Mouse (Mus musculus) liver, adult 2 months (tissue): ENCODE data around the gene Krt80. TPM values are rescaled to one million over a fixed set of nuclear protein-coding genes. Genes with fewer than 3 reads are reported as not detected.

ENCODE experiments used
- DNase-seq: peaks from one replicate; pipeline ENCODE4 v3.0.0-alpha.2; 2011; ENCODE audit warnings: low read depth, low spot score; ENCODE audit errors: extremely low read depth
- H3K27ac ChIP-seq: fragments of 200-500 bp; replicated peaks from 2 replicates; pipeline ENCODE4 v1.5.1; 2012; ENCODE audit warnings: low read depth, mild to moderate bottlenecking, control low read depth, inconsistent platforms, low read length; ENCODE audit not compliant: insufficient read depth
- H3K27me3 ChIP-seq: fragments of 200-500 bp; 2 replicates; pipeline ENCODE4 v1.6.1; 2012; ENCODE audit warnings: mild to moderate bottlenecking, moderate library complexity, low read length, inconsistent platforms; ENCODE audit not compliant: control insufficient read depth, insufficient read depth
- H3K36me3 ChIP-seq: fragments of 200-500 bp; 2 replicates; pipeline ENCODE4 v1.6.1; 2012; ENCODE audit warnings: low read length, inconsistent platforms; ENCODE audit not compliant: control insufficient read depth, insufficient read depth
- H3K4me1 ChIP-seq: fragments of 200-500 bp; 2 replicates; pipeline ENCODE4 v1.6.1; 2011; ENCODE audit warnings: low read length; ENCODE audit not compliant: control insufficient read depth, insufficient read depth
- H3K4me3 ChIP-seq: fragments of 200-500 bp; 2 replicates; pipeline ENCODE4 v1.5.1; 2011; ENCODE audit warnings: low read depth, mild to moderate bottlenecking, control low read depth, low read length, moderate library complexity; ENCODE audit not compliant: insufficient read depth
- H3K79me2 ChIP-seq: fragments of 200-500 bp; 2 replicates; pipeline ENCODE4 v1.6.1; 2012; ENCODE audit warnings: inconsistent platforms, mild to moderate bottlenecking, low read length, moderate library complexity; ENCODE audit not compliant: control insufficient read depth, insufficient read depth
- H3K9ac ChIP-seq: fragments of 200-500 bp; 2 replicates; pipeline ENCODE4 v1.6.1; 2012; ENCODE audit warnings: low read depth, mild to moderate bottlenecking, control low read depth, inconsistent platforms, low read length
- CTCF ChIP-seq: fragments of 200-500 bp; IDR thresholded peaks from 2 replicates; pipeline ENCODE4 v1.5.1; 2011; ENCODE audit warnings: low read depth, low read length, control low read depth
- POLR2A ChIP-seq: fragments of 200-500 bp; IDR thresholded peaks from 2 replicates; pipeline ENCODE4 v1.6.1; 2011; ENCODE audit warnings: low read length, control low read depth; ENCODE audit not compliant: insufficient read depth; ENCODE audit errors: extremely low read depth
- WGBS: fragments of 180-500 bp; shearing (Covaris S2); methylation state at CpG from one replicate; pipeline ENCODE4 v1.1.7; 2018; 5-methylcytosine and 5-hydroxymethylcytosine counted together
- polyA plus RNA-seq: library from polyadenylated mRNA; depleted of rRNA; stranded (reverse); fragments of >200 nt; gene quantifications from 2 replicates; pipeline ENCODE4 v1.2.3, GENCODE M21; 2012
- total RNA-seq: library from RNA; depleted of rRNA; stranded (reverse); fragments of >200 nt; gene quantifications from 2 replicates; pipeline ENCODE4 v1.2.3, GENCODE M21; 2014

Gene Krt80
- total and polyA plus RNA-seq, 2 experiments, result 0.09 to 0.46 TPM

DNA sequence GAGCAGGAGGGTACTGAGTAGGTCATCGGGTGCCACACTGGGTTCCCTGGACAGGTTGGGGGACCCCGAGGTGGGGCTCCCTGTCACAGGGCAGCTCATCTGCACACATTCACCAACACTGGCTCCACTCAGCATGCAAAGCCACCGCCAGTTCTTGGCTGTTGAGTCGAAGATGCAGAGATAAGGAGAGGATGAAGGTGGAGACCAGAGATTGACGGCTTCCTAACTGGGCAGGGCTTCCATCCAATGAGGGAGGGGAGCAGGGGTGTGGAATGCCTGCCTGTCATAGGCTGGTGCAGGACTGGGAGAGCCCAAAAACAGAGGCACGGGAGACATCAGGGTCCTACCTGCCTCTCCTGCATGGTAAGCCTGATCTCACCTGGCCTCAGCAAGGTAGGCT lies 5.5 kb downstream of the Krt80 start:
- Histone ChIP-seq H3K36me3 (no peaks in the 10 kb centered on the region), H3K79me2 (no peaks in the 10 kb centered on the region), H3K27ac (no peak overlapping the region), H3K27me3 (no peaks in the 10 kb centered on the region), H3K4me1 (no peaks in the 10 kb centered on the region), H3K4me3 (no peak overlapping the region), H3K9ac (no peak overlapping the region)
- DNase-seq, result no peak
- no peak for TF ChIP-seq CTCF
- no peak for TF ChIP-seq POLR2A
- 39% methylated on average over 6 of the region's 6 CpGs for WGBS

- Histone ChIP-seq H3K4me3 (no peak overlapping the region), H3K36me3 (no peaks in the 10 kb centered on the region), H3K27me3 (no peaks in the 10 kb centered on the region), H3K9ac (no peak overlapping the region), H3K79me2 (no peaks in the 10 kb centered on the region), H3K27ac (no peak overlapping the region), H3K4me1 (no peaks in the 10 kb centered on the region)
- DNase-seq, result no peak
- WGBS, result 73% methylated on average over 6 of the region's 6 CpGs
- TF ChIP-seq POLR2A (no peak), CTCF (no peak)
These were observed 6.0 kb downstream of the Krt80 start for GRCm38 (mm10) chr15:101363933-101364332.

- no peak for DNase-seq
- WGBS, result 65% methylated on average over 4 of the region's 4 CpGs
- Histone ChIP-seq H3K9ac (no peak overlapping the region), H3K79me2 (no peaks in the 10 kb centered on the region), H3K27ac (no peak overlapping the region), H3K36me3 (no peaks in the 10 kb centered on the region), H3K4me1 (no peaks in the 10 kb centered on the region), H3K4me3 (no peak overlapping the region), H3K27me3 (no peaks in the 10 kb centered on the region)
- TF ChIP-seq POLR2A, result no peak
- no peak for TF ChIP-seq CTCF
These were observed 7.5 kb downstream of the Krt80 start for GRCm38 (mm10) chr15:101362393-101363010.

GRCm38 (mm10) chr15:101355382-101355786 lies 14.6 kb downstream of the Krt80 start:
- Histone ChIP-seq H3K36me3 (no peaks in the 10 kb centered on the region), H3K9ac (no peak overlapping the region), H3K27ac (no peak overlapping the region), H3K79me2 (no peaks in the 10 kb centered on the region), H3K27me3 (no peaks in the 10 kb centered on the region), H3K4me3 (no peak overlapping the region), H3K4me1 (no peaks in the 10 kb centered on the region)
- 79% methylated on average over 4 of the region's 4 CpGs for WGBS
- TF ChIP-seq POLR2A (no peak), CTCF (no peak)
- no peak for DNase-seq

DNA sequence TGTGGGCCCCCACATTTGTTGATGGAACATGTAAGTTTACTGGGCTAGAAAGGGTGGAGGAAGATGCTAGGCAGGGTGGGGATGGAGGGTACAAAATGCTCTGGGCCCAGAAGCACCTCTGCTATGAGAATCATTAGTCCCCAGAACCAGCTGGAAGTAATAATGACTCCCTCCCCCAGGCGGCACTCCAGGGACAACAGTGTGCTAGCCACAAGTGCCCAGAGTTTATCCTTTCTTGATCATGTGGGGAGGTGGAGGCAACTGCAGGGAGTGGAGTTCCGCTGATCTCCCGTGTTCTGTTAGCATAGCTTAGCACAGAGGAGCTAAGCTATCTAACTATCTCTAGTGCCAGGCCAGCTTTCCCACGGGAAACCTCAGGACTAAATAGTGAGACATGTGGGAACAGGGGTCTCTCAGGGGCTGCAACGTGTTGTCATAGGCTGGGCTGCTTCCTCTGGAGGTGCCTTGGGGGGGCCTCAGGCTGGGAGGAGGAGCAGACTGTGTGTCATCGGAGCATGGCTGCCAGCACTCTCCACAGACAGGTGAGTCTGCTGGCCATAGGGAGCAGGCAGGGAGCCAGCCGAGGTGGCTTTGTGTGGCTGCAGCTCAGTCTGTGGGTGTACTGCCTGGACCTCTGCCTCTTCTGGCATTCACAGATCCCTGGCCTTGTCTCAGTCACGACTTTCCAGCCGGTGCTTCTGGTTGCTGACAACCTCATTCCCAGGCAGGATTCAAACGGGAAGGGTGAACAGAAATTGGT lies 17.1 kb downstream of the Krt80 start:
- TF ChIP-seq CTCF, result no peak
- no peak for TF ChIP-seq POLR2A

DNA sequence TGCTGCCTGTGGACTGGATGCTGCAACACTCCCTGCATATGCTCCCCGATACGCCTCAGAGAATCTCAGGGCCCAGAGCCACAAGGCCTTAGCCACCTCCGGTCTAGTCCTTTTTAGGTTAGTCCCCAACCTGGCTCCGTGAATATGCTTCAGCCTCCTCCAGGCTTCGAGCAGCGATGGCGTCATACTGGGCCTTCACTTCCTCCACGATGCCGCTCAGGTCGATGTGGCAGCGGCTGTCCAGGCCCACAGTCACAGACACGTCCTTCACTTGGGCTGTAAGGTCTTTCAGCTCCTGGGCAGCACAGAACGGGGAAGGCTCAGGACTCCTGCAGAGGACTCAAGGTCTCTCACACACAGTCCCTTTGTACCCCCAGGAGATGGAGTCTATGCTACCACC lies 17.9 kb downstream of the Krt80 start:
- Histone ChIP-seq H3K79me2 (no peaks in the 10 kb centered on the region), H3K27me3 (no peaks in the 10 kb centered on the region), H3K36me3 (no peaks in the 10 kb centered on the region), H3K27ac (no peak overlapping the region), H3K9ac (no peak overlapping the region), H3K4me3 (no peak overlapping the region), H3K4me1 (no peaks in the 10 kb centered on the region)
- TF ChIP-seq CTCF (no peak), POLR2A (no peak)
- WGBS, result 72% methylated on average over 13 of the region's 13 CpGs
- DNase-seq, result no peak

More for the DNA sequence above, 17.1 kb downstream of the Krt80 start:
- Histone ChIP-seq H3K27me3 (no peaks in the 10 kb centered on the region), H3K79me2 (no peaks in the 10 kb centered on the region), H3K4me3 (no peak overlapping the region), H3K4me1 (no peaks in the 10 kb centered on the region), H3K36me3 (no peaks in the 10 kb centered on the region), H3K9ac (no peak overlapping the region), H3K27ac (no peak overlapping the region)
- DNase-seq, result no peak
- 42% methylated on average over 10 of the region's 10 CpGs for WGBS
